Mouse (Mus musculus) kidney, postnatal 10 days (tissue): ENCODE results near the gene Fam205a1.
A peak's percentile ranks its signal among the peaks of the same experiment; 100 is the strongest.
"Not testable (repeated sequence)": the region's sequence is repeated elsewhere in the genome, so short reads cannot be mapped to it uniquely, and the experiment has no call there.

Experiments used
- DNase-seq: peaks from one replicate; pipeline ENCODE4 v3.0.0; 2021; ENCODE audit warnings: mixed read lengths

The Fam205a1 gene

GRCm38 (mm10) chr4:42853788-42854187 lies at the start of gene Fam205a1:
TSS of gene Fam205a1 (minus strand) at chr4:42853888.
- DNase-seq = not testable (repeated sequence)

- DNase-seq = no peak
Observed at GRCm38 (mm10) chr4:42902730-42903129, 49.0 kb upstream of the Fam205a1 start.

- DNase-seq = peak; percentile 20
Observed at GRCm38 (mm10) chr4:42902174-42902573, 48.5 kb upstream of the Fam205a1 start.

GRCm38 (mm10) chr4:42900878-42901277 lies 47.2 kb upstream of the Fam205a1 start:
- DNase-seq = no peak

- DNase-seq = no peak
Observed at GRCm38 (mm10) chr4:42898914-42899313, 45.2 kb upstream of the Fam205a1 start.

- DNase-seq = no peak
Observed at GRCm38 (mm10) chr4:42895118-42895517, 41.4 kb upstream of the Fam205a1 start.

- DNase-seq = no peak
Observed at GRCm38 (mm10) chr4:42891176-42891575, 37.5 kb upstream of the Fam205a1 start.

- DNase-seq = no peak
Observed at GRCm38 (mm10) chr4:42888806-42889205, 35.1 kb upstream of the Fam205a1 start.

- DNase-seq = no peak
Observed at GRCm38 (mm10) chr4:42886926-42887325, 33.2 kb upstream of the Fam205a1 start.

- DNase-seq = no peak
Observed at GRCm38 (mm10) chr4:42880677-42880948, 26.9 kb upstream of the Fam205a1 start.

- no peak for DNase-seq
Observed at GRCm38 (mm10) chr4:42879829-42880676, 26.4 kb upstream of the Fam205a1 start.

GRCm38 (mm10) chr4:42877657-42878056 lies 24.0 kb upstream of the Fam205a1 start:
- DNase-seq = no peak

- DNase-seq = peak; percentile 62
Observed at GRCm38 (mm10) chr4:42876586-42877291, 23.1 kb upstream of the Fam205a1 start.

GRCm38 (mm10) chr4:42874134-42874533 lies 20.4 kb upstream of the Fam205a1 start, which contains the start of gene Fam205c:
TSS of gene Fam205c (minus strand) at chr4:42874234.
- DNase-seq = no peak

GRCm38 (mm10) chr4:42872746-42873435 lies 19.2 kb upstream of the Fam205a1 start:
- DNase-seq = no peak

GRCm38 (mm10) chr4:42872151-42872550 lies 18.5 kb upstream of the Fam205a1 start:
- DNase-seq = no peak

GRCm38 (mm10) chr4:42870748-42871147 lies 17.1 kb upstream of the Fam205a1 start:
- peak; percentile 32 for DNase-seq

- DNase-seq = no peak
Observed at GRCm38 (mm10) chr4:42868193-42868592, 14.5 kb upstream of the Fam205a1 start.

- DNase-seq = no peak
Observed at GRCm38 (mm10) chr4:42867390-42867789, 13.7 kb upstream of the Fam205a1 start.

GRCm38 (mm10) chr4:42863487-42863886 lies 9.8 kb upstream of the Fam205a1 start:
- DNase-seq = not testable (repeated sequence)

GRCm38 (mm10) chr4:42860483-42860882 lies 6.8 kb upstream of the Fam205a1 start:
- not testable (repeated sequence) for DNase-seq

- DNase-seq = not testable (repeated sequence)
Observed at GRCm38 (mm10) chr4:42856671-42857070, 3.0 kb upstream of the Fam205a1 start, which contains the start of gene Gm12394. TSS of gene Gm12394 (minus strand) at chr4:42856771.
